Mouse (Mus musculus) lung, adult 2 months (tissue): ENCODE measurements around the gene Casd1. TPM values are rescaled to one million over a fixed set of nuclear protein-coding genes. Genes with fewer than 3 reads are reported as not detected.
A peak's percentile ranks its signal among the peaks of the same experiment; 100 is the strongest.

Source experiments
- DNase-seq: peaks from one replicate; pipeline ENCODE4 v3.0.0; 2022
- H3K4me1 ChIP-seq: fragments of 200-500 bp; 2 replicates; pipeline ENCODE4 v1.6.1; 2011; ENCODE audit warnings: low read length; ENCODE audit not compliant: control insufficient read depth, insufficient read depth
- H3K4me3 ChIP-seq: fragments of 200-500 bp; replicated peaks from 2 replicates; pipeline ENCODE3; 2011; ENCODE audit warnings: low read depth, mild to moderate bottlenecking, control low read depth, low read length; ENCODE audit errors: extremely low read depth
- CTCF ChIP-seq: fragments of 200-500 bp; IDR thresholded peaks from 2 replicates; pipeline ENCODE4 v1.5.1; 2011; ENCODE audit warnings: mild to moderate bottlenecking, low read length, control low read depth; ENCODE audit not compliant: insufficient read depth
- POLR2A ChIP-seq: fragments of 200-500 bp; IDR thresholded peaks from 2 replicates; pipeline ENCODE4 v1.6.1; 2011; ENCODE audit warnings: low read depth, mild to moderate bottlenecking, control low read depth, low read length, borderline replicate concordance; ENCODE audit errors: extremely low read depth
- WGBS: fragments of 180-500 bp; shearing (Covaris S2); methylation state at CpG from one replicate; pipeline ENCODE4 v1.1.7; 2018; 5-methylcytosine and 5-hydroxymethylcytosine counted together
- polyA plus RNA-seq: library from polyadenylated mRNA; depleted of rRNA; stranded (reverse); fragments of >200 nt; gene quantifications from 2 replicates; pipeline ENCODE4 v1.2.3, GENCODE M21; 2012

Gene Casd1
- polyA plus RNA-seq, 1 experiment = 17.6 TPM

- no peaks in the 10 kb centered on the region for H3K4me1 ChIP-seq
- TF ChIP-seq CTCF (no peak), POLR2A (no peak)
- 50% methylated on average over 5 of the region's 5 CpGs for WGBS
- no peak overlapping the region for H3K4me3 ChIP-seq
- DNase-seq = no peak
Observed at GRCm38 (mm10) chr6:4579620-4580019, 21.0 kb upstream of the Casd1 start.

- WGBS = 64% methylated on average over 6 of the region's 6 CpGs
Observed at GRCm38 (mm10) chr6:4583485-4583884, 17.2 kb upstream of the Casd1 start.

GRCm38 (mm10) chr6:4587946-4588345, 12.7 kb upstream of the Casd1 start:
- DNase-seq = no peak
- TF ChIP-seq POLR2A (no peak), CTCF (no peak)
- Histone ChIP-seq H3K4me3 (no peak overlapping the region), H3K4me1 (no peaks in the 10 kb centered on the region)
- 64% methylated on average over 4 of the region's 4 CpGs for WGBS

More at GRCm38 (mm10) chr6:4583485-4583884, 17.2 kb upstream of the Casd1 start:
- no peak for DNase-seq
- TF ChIP-seq CTCF (no peak), POLR2A (no peak)
- Histone ChIP-seq H3K4me3 (no peak overlapping the region), H3K4me1 (no peaks in the 10 kb centered on the region)

DNA sequence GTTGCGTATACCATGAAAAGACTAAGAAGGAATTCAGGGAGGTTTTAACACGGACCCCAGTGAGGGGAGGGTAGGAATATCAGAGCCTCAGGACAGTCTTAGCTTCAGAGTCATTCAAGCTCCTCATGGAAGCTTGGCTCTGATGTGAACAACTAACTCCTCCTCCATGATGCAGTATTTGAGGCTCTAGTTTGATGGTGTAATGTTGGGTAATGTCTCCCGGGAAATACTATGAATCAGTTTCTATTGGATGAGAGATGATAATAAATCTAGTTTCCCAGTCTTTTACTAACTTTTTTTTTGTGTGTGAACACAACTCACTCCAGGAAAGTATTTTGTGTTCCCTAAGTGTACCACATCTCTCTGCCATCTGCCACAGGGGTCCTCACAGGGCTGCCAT, 11.9 kb upstream of the Casd1 start:
- 93% methylated on average over 3 of the region's 3 CpGs for WGBS
- H3K4me3 ChIP-seq = no peak overlapping the region
- no peaks in the 10 kb centered on the region for H3K4me1 ChIP-seq
- TF ChIP-seq CTCF = no peak
- TF ChIP-seq POLR2A = no peak
- DNase-seq = no peak

- DNase-seq = no peak
- TF ChIP-seq POLR2A (no peak), CTCF (no peak)
- WGBS = 68% methylated on average over 8 of the region's 8 CpGs
- Histone ChIP-seq H3K4me1 (no peaks in the 10 kb centered on the region), H3K4me3 (no peak overlapping the region)
Observed at GRCm38 (mm10) chr6:4590089-4590488, 10.6 kb upstream of the Casd1 start.

GRCm38 (mm10) chr6:4597711-4598110, 2.9 kb upstream of the Casd1 start:
- no peak overlapping the region for H3K4me3 ChIP-seq
- TF ChIP-seq CTCF = no peak
- DNase-seq = no peak
- 0 out of 2 replicates have a peak, but pooled peaks cover 6% of the 10 kb centered on the region for H3K4me1 ChIP-seq
- 35% methylated on average over 4 of the region's 4 CpGs for whole genome bisulfite sequencing

GRCm38 (mm10) chr6:4600085-4600657, 468 bp upstream of the Casd1 start:
- WGBS = 29% methylated on average over 7 of the region's 7 CpGs
- no peak for DNase-seq

GRCm38 (mm10) chr6:4601297-4601931, 775 bp downstream of the Casd1 start:
- TF ChIP-seq CTCF (no peak), POLR2A (no peak)
- WGBS = 5% methylated on average over 51 of the region's 58 CpGs

More at GRCm38 (mm10) chr6:4600085-4600657, 468 bp upstream of the Casd1 start:
- Histone ChIP-seq H3K4me3 (peak overlapping the region; percentile 81), H3K4me1 (peaks cover 6% of the 10 kb centered on the region; the same call in 1 of the 2 replicates)
- TF ChIP-seq POLR2A = no peak
- no peak for TF ChIP-seq CTCF

GRCm38 (mm10) chr6:4602012-4602411, 1.4 kb downstream of the Casd1 start:
- DNase-seq = no peak
- WGBS = 68% methylated on average over 5 of the region's 5 CpGs
- TF ChIP-seq CTCF (no peak), POLR2A (no peak)
- Histone ChIP-seq H3K4me1 (peaks cover 6% of the 10 kb centered on the region; the same call in 1 of the 2 replicates), H3K4me3 (no peak overlapping the region)

More at GRCm38 (mm10) chr6:4601297-4601931, 775 bp downstream of the Casd1 start:
- Histone ChIP-seq H3K4me3 (peak overlapping the region; percentile 81), H3K4me1 (peaks cover 6% of the 10 kb centered on the region; the same call in 1 of the 2 replicates)
- peak; percentile 47 for DNase-seq

GRCm38 (mm10) chr6:4606394-4606793, 5.8 kb downstream of the Casd1 start:
- no peak for TF ChIP-seq POLR2A
- no peak for TF ChIP-seq CTCF
- no peak for DNase-seq
- no peak overlapping the region for H3K4me3 ChIP-seq
- WGBS = 87% methylated on average over 4 of the region's 4 CpGs
- no peaks in the 10 kb centered on the region; the same call in 1 of the 2 replicates for H3K4me1 ChIP-seq
